Mouse (Mus musculus): ENCODE results near the gene Tusc2. TPM values are rescaled to one million over a fixed set of nuclear protein-coding genes. Genes with fewer than 3 reads are reported as not detected.

Gene Tusc2
- 96.7 and 108 TPM in 2 replicates for polyA plus RNA-seq (2012; rRNA removed)

GRCm38 (mm10) chr9:107563029-107563581 is at the start of gene Tusc2:
Gene Tusc2 (plus strand): TSS chr9:107563255.

GRCm38 (mm10) chr9:107533791-107534407 is 29.2 kb upstream of the Tusc2 start, which contains the start of gene Tmem115:
Gene Tmem115 (plus strand): TSS chr9:107533945.

GRCm38 (mm10) chr9:107541474-107542351 is 21.3 kb upstream of the Tusc2 start, which contains the start of the genes Cyb561d2 and Nprl2:
Gene Cyb561d2 (minus strand): TSS chr9:107542193.
Gene Nprl2 (plus strand): TSS chr9:107542226.

GRCm38 (mm10) chr9:107547026-107547425 is 16.0 kb upstream of the Tusc2 start, which contains the start of gene Zmynd10:
Gene Zmynd10 (plus strand): TSS chr9:107547298.

GRCm38 (mm10) chr9:107551117-107551889 is 11.8 kb upstream of the Tusc2 start, which contains the start of gene Rassf1:
Gene Rassf1 (plus strand): TSS chr9:107551555.

GRCm38 (mm10) chr9:107567702-107568319 is 4.8 kb downstream of the Tusc2 start, which contains the start of gene Hyal2:
Gene Hyal2 (plus strand): TSS chr9:107567945.

GRCm38 (mm10) chr9:107576357-107577107 is 13.5 kb downstream of the Tusc2 start, which contains the start of gene Hyal1:
Gene Hyal1 (plus strand): TSS chr9:107576927.

GRCm38 (mm10) chr9:107578587-107578986 is 15.5 kb downstream of the Tusc2 start, which contains the start of gene Naa80:
Gene Naa80 (plus strand): TSS chr9:107578887.

GRCm38 (mm10) chr9:107580501-107581317 is 17.7 kb downstream of the Tusc2 start, which contains the start of gene Hyal3:
Gene Hyal3 (plus strand): TSS chr9:107580818.

GRCm38 (mm10) chr9:107586974-107587832 is 24.1 kb downstream of the Tusc2 start, which contains the start of gene Ifrd2:
Gene Ifrd2 (plus strand): TSS chr9:107587642.

GRCm38 (mm10) chr9:107608741-107609432 is 45.8 kb downstream of the Tusc2 start, which contains the start of gene Sema3b:
Gene Sema3b (minus strand): TSS chr9:107609229.

Other genes with a start within 250 kb of the Tusc2 start
- 26.8 and 30.0 TPM in 2 replicates for gene Hemk1, start 224.9 kb upstream of the Tusc2 start, polyA plus RNA-seq (2012; rRNA removed)
- gene 6430571L13Rik, start 222.7 kb upstream of the Tusc2 start, polyA plus RNA-seq (2012; rRNA removed): 7.0 and 8.1 TPM in 2 replicates
- gene Cacna2d2, start 163.6 kb upstream of the Tusc2 start, polyA plus RNA-seq (2012; rRNA removed): 82.7 and 88.5 TPM in 2 replicates
- 33.6 and 34.5 TPM in 2 replicates for gene Tmem115, start 29.3 kb upstream of the Tusc2 start, polyA plus RNA-seq (2012; rRNA removed)
- 47.5 and 52.4 TPM in 2 replicates for gene Cyb561d2, start 21.1 kb upstream of the Tusc2 start, polyA plus RNA-seq (2012; rRNA removed)
- gene Nprl2, start 21.0 kb upstream of the Tusc2 start, polyA plus RNA-seq (2012; rRNA removed): 87.7 and 93.2 TPM in 2 replicates
- gene Zmynd10, start 16.0 kb upstream of the Tusc2 start, polyA plus RNA-seq (2012; rRNA removed): 8.9 and 9.6 TPM in 2 replicates
- gene Rassf1, start 11.7 kb upstream of the Tusc2 start, polyA plus RNA-seq (2012; rRNA removed): 35.2 and 38.7 TPM in 2 replicates
- gene Hyal2, start 4.7 kb downstream of the Tusc2 start, polyA plus RNA-seq (2012; rRNA removed): 29.8 and 30.5 TPM in 2 replicates
- 2.5 and 2.8 TPM in 2 replicates for gene Hyal1, start 13.7 kb downstream of the Tusc2 start, polyA plus RNA-seq (2012; rRNA removed)
- gene Naa80, start 15.6 kb downstream of the Tusc2 start, polyA plus RNA-seq (2012; rRNA removed): 16.6 and 19.8 TPM in 2 replicates
- gene Hyal3, start 17.6 kb downstream of the Tusc2 start, polyA plus RNA-seq (2012; rRNA removed): 1.2 and 1.5 TPM in 2 replicates
- 20.6 and 24.7 TPM in 2 replicates for gene Ifrd2, start 24.4 kb downstream of the Tusc2 start, polyA plus RNA-seq (2012; rRNA removed)
- 5.4 and 7.5 TPM in 2 replicates for gene Sema3b, start 46.0 kb downstream of the Tusc2 start, polyA plus RNA-seq (2012; rRNA removed)
- gene Gnai2, start 72.1 kb downstream of the Tusc2 start, polyA plus RNA-seq (2012; rRNA removed): 382 and 399 TPM in 2 replicates
- 87.6 and 91.9 TPM in 2 replicates for gene Slc38a3, start 106.3 kb downstream of the Tusc2 start, polyA plus RNA-seq (2012; rRNA removed)
- gene Gnat1, start 116.5 kb downstream of the Tusc2 start, polyA plus RNA-seq (2012; rRNA removed): 0.39 and 0.48 TPM in 2 replicates
- gene Sema3f, start 147.2 kb downstream of the Tusc2 start, polyA plus RNA-seq (2012; rRNA removed): 109 and 131 TPM in 2 replicates
- 193 and 212 TPM in 2 replicates for gene Rbm5, start 207.7 kb downstream of the Tusc2 start, polyA plus RNA-seq (2012; rRNA removed)